Mouse (Mus musculus) MEL (cell line): ENCODE measurements around the gene Tmtc2. TPM values are rescaled to one million over a fixed set of nuclear protein-coding genes. Genes with fewer than 3 reads are reported as not detected.

Experiments used
- DNase-seq: peaks from one replicate; pipeline ENCODE4 v3.0.0; 2011; ENCODE audit warnings: low read depth, low spot score
- H3K27ac ChIP-seq: 2 replicates; pipeline ENCODE4 v1.5.1; 2012; ENCODE audit warnings: low read depth, mild to moderate bottlenecking, control low read depth, low read length, moderate library complexity; ENCODE audit not compliant: control insufficient read depth
- H3K27me3 ChIP-seq, 2 experiments: fragments of 150-350 bp in 1 of 2; sonication (generic) in 1 of 2; 2 replicates each; pipeline ENCODE4 v1.6.1; 2012; ENCODE audit warnings: low read length in 2 of 2, mild to moderate bottlenecking in 2 of 2, improper control_type of control experiment in 1 of 2, moderate library complexity in 1 of 2; ENCODE audit not compliant: insufficient read depth in 2 of 2, control insufficient read depth in 1 of 2
- H3K36me3 ChIP-seq, 2 experiments: 2 replicates each; pipeline ENCODE4 v1.6.1; 2012 to 2014; ENCODE audit warnings: low read length in 2 of 2, improper control_type of control experiment in 1 of 2, inconsistent platforms in 1 of 2, mild to moderate bottlenecking in 1 of 2; ENCODE audit not compliant: insufficient read depth in 2 of 2, control insufficient read depth in 1 of 2
- H3K4me1 ChIP-seq, 2 experiments: fragments of 150-350 bp in 1 of 2; sonication (generic) in 1 of 2; 2 replicates each; pipeline ENCODE4 v1.6.1; 2012; ENCODE audit warnings: low read length in 2 of 2, improper control_type of control experiment in 1 of 2, mild to moderate bottlenecking in 1 of 2; ENCODE audit not compliant: insufficient read depth in 2 of 2, control insufficient read depth in 1 of 2
- H3K4me3 ChIP-seq, 2 experiments: fragments of 150-350 bp in 1 of 2; sonication (generic) in 1 of 2; 2 replicates each; pipeline ENCODE4 v1.5.1; 2012; ENCODE audit warnings: low read depth in 2 of 2, low read length in 2 of 2, mild to moderate bottlenecking in 2 of 2, moderate library complexity in 2 of 2, control low read depth in 1 of 2, improper control_type of control experiment in 1 of 2; ENCODE audit not compliant: control insufficient read depth in 1 of 2, insufficient read depth in 1 of 2
- H3K79me2 ChIP-seq: 2 replicates; pipeline ENCODE4 v1.6.1; 2012; ENCODE audit warnings: mild to moderate bottlenecking, low read length, moderate library complexity; ENCODE audit not compliant: control insufficient read depth, poor library complexity, insufficient read depth
- H3K9ac ChIP-seq: 2 replicates; pipeline ENCODE4 v1.6.1; 2012; ENCODE audit warnings: low read depth, mild to moderate bottlenecking, control low read depth, low read length, moderate library complexity; ENCODE audit not compliant: control insufficient read depth, poor library complexity, severe bottlenecking
- H3K9me3 ChIP-seq: fragments of 150-350 bp; sonication (generic); replicated peaks from 2 replicates; pipeline ENCODE4 v1.6.1; 2012; ENCODE audit warnings: mild to moderate bottlenecking, low read length, improper control_type of control experiment, moderate library complexity; ENCODE audit not compliant: insufficient read depth
- CHD2 ChIP-seq: IDR thresholded peaks from 2 replicates; pipeline ENCODE4 v1.6.1; 2011; ENCODE audit warnings: low read length, improper control_type of control experiment
- CTCF ChIP-seq, 3 experiments: IDR thresholded peaks in 2 of 3; conservative IDR thresholded peaks in 1 of 3; 2 replicates each; pipeline ENCODE4 v1.5.1; 2011 to 2012; ENCODE audit warnings: low read length in 3 of 3, low read depth in 2 of 3, mild to moderate bottlenecking in 2 of 3, improper control_type of control experiment in 1 of 3, inconsistent platforms in 1 of 3, mixed read lengths in 1 of 3, moderate library complexity in 1 of 3; ENCODE audit not compliant: control insufficient read depth in 1 of 3, insufficient read depth in 1 of 3, poor library complexity in 1 of 3, severe bottlenecking in 1 of 3
- ELF1 ChIP-seq: IDR thresholded peaks from 2 replicates; pipeline ENCODE4 v1.6.1; 2014; ENCODE audit warnings: low read depth, mild to moderate bottlenecking, inconsistent platforms, low read length, improper control_type of control experiment, moderate library complexity
- EP300 ChIP-seq, 2 experiments: IDR thresholded peaks; 2 replicates each; pipeline ENCODE4 v1.6.1; 2011; ENCODE audit warnings: improper control_type of control experiment in 2 of 2, low read length in 2 of 2, low read depth in 1 of 2, mild to moderate bottlenecking in 1 of 2
- ETS1 ChIP-seq: IDR thresholded peaks from 2 replicates; pipeline ENCODE4 v1.6.1; 2012; ENCODE audit warnings: low read depth, mild to moderate bottlenecking, inconsistent platforms, low read length, improper control_type of control experiment, moderate library complexity
- GABPA ChIP-seq: IDR thresholded peaks from 2 replicates; pipeline ENCODE4 v1.6.1; 2012; ENCODE audit warnings: low read depth, mild to moderate bottlenecking, inconsistent platforms, low read length, improper control_type of control experiment, moderate library complexity
- HCFC1 ChIP-seq: IDR thresholded peaks from 2 replicates; pipeline ENCODE4 v1.6.1; 2012; ENCODE audit warnings: low read depth, mild to moderate bottlenecking, inconsistent platforms, low read length, improper control_type of control experiment, moderate library complexity
- KAT2A ChIP-seq: conservative IDR thresholded peaks from 2 replicates; pipeline ENCODE4 v1.6.1; 2012; ENCODE audit warnings: low read depth, low read length, improper control_type of control experiment, inconsistent platforms
- MAX ChIP-seq: IDR thresholded peaks from 2 replicates; pipeline ENCODE4 v1.6.1; 2011; ENCODE audit warnings: low read length, improper control_type of control experiment
- MAZ ChIP-seq: IDR thresholded peaks from 2 replicates; pipeline ENCODE4 v1.6.1; 2012; ENCODE audit warnings: low read depth, mild to moderate bottlenecking, inconsistent platforms, low read length, improper control_type of control experiment
- MEF2A ChIP-seq: IDR thresholded peaks from 2 replicates; pipeline ENCODE4 v1.6.1; 2014; ENCODE audit warnings: low read depth, mild to moderate bottlenecking, inconsistent platforms, low read length, improper control_type of control experiment; ENCODE audit not compliant: poor library complexity, insufficient replicate concordance, severe bottlenecking; ENCODE audit errors: extremely low read depth
- MXI1 ChIP-seq: IDR thresholded peaks from 2 replicates; pipeline ENCODE4 v1.6.1; 2011; ENCODE audit warnings: mild to moderate bottlenecking, low read depth, low read length, improper control_type of control experiment
- MYC ChIP-seq: IDR thresholded peaks from 2 replicates; pipeline ENCODE4 v1.6.1; 2011; ENCODE audit warnings: low read depth, mild to moderate bottlenecking, low read length, improper control_type of control experiment, moderate library complexity
- NRF1 ChIP-seq: IDR thresholded peaks from 2 replicates; pipeline ENCODE4 v1.6.1; 2014; ENCODE audit warnings: low read depth, mild to moderate bottlenecking, inconsistent platforms, low read length, improper control_type of control experiment, moderate library complexity; ENCODE audit not compliant: poor library complexity, insufficient read depth, severe bottlenecking
- POLR2A ChIP-seq, 2 experiments: IDR thresholded peaks; 2 replicates each; pipeline ENCODE4 v1.6.1; 2011 to 2012; ENCODE audit warnings: low read length in 2 of 2, mild to moderate bottlenecking in 2 of 2, control low read depth in 1 of 2, improper control_type of control experiment in 1 of 2, low read depth in 1 of 2, moderate library complexity in 1 of 2; ENCODE audit not compliant: control insufficient read depth in 1 of 2, insufficient read depth in 1 of 2, poor library complexity in 1 of 2
- POLR2AphosphoS5 ChIP-seq: IDR thresholded peaks from 2 replicates; pipeline ENCODE4 v1.6.1; 2012; ENCODE audit warnings: low read depth, borderline replicate concordance, mild to moderate bottlenecking, inconsistent platforms, low read length, moderate library complexity, mixed read lengths
- RCOR1 ChIP-seq: IDR thresholded peaks from 2 replicates; pipeline ENCODE4 v1.6.1; 2012; ENCODE audit warnings: low read depth, mild to moderate bottlenecking, inconsistent platforms, low read length, improper control_type of control experiment
- SMC3 ChIP-seq: IDR thresholded peaks from 2 replicates; pipeline ENCODE4 v1.6.1; 2011; ENCODE audit warnings: low read depth, low read length, improper control_type of control experiment
- TCF12 ChIP-seq: IDR thresholded peaks from 2 replicates; pipeline ENCODE4 v1.6.1; 2014; ENCODE audit warnings: low read depth, mild to moderate bottlenecking, inconsistent platforms, low read length, improper control_type of control experiment, moderate library complexity
- USF1 ChIP-seq: IDR thresholded peaks from 2 replicates; pipeline ENCODE4 v1.6.1; 2014; ENCODE audit warnings: low read depth, mild to moderate bottlenecking, inconsistent platforms, low read length, improper control_type of control experiment, moderate library complexity
- ZC3H11A ChIP-seq: IDR thresholded peaks from 2 replicates; pipeline ENCODE4 v1.6.1; 2012; ENCODE audit warnings: low read depth, mild to moderate bottlenecking, inconsistent platforms, low read length, improper control_type of control experiment
- ZKSCAN1 ChIP-seq: IDR thresholded peaks from 2 replicates; pipeline ENCODE4 v1.6.1; 2012; ENCODE audit warnings: low read depth, mild to moderate bottlenecking, inconsistent platforms, low read length, improper control_type of control experiment, moderate library complexity
- ZMIZ1 ChIP-seq: IDR thresholded peaks from 2 replicates; pipeline ENCODE4 v1.6.1; 2012; ENCODE audit warnings: low read depth, mild to moderate bottlenecking, inconsistent platforms, low read length, improper control_type of control experiment, moderate library complexity
- polyA plus RNA-seq, 2 experiments: library from polyadenylated mRNA; stranded (reverse) in 1 of 2; unstranded in 1 of 2; fragments of >175 nt in 1 of 2; fragments of >200 nt in 1 of 2; gene quantifications; 2 replicates each; pipeline versions ENCODE4 v1.2.1 to v1.2.4; 2012; ENCODE audit warnings: low replicate concordance in 2 of 2, low read depth in 1 of 2; ENCODE audit not compliant: insufficient read length in 2 of 2, insufficient read depth in 1 of 2, missing spikeins in 1 of 2
- total RNA-seq: library from RNA; depleted of rRNA; stranded (reverse); fragments of 300-350 nt; gene quantifications from 2 replicates; pipeline ENCODE4 v1.2.3, GENCODE M21; 2012

Tmtc2 gene
- total and polyA plus RNA-seq, 3 experiments, result not detected

DNA sequence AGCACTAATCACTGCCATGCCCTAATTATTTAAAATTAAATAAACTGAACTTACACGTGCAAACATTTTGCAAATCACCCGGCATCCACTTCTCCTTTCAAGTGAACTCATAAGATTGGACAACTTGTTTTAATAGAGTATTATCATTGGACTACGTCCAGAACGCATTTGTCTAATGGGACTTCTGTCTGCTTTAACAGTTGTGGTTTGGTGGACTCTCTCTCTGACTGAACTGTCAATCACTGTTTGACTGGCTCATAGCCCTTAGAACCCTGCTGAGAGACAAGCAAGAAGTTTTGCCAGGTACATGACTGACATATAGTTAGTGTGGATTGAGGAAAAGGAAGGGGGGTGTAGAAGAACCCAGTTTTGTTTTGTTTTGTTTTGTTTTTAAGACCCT lies 190.2 kb downstream of the Tmtc2 start:
- Histone ChIP-seq H3K36me3 (no peaks in the 10 kb centered on the region), H3K9me3 (no peaks in the 10 kb centered on the region), H3K27me3 (no peaks in the 10 kb centered on the region), H3K79me2 (no peaks in the 10 kb centered on the region), H3K4me1 (no peaks in the 10 kb centered on the region), H3K9ac (no peak overlapping the region), H3K4me3 (no peak overlapping the region), H3K27ac (no peak overlapping the region)
- no peak for DNase-seq
- no peak for TF ChIP-seq NRF1
- no peak for TF ChIP-seq KAT2A
- TF ChIP-seq SMC3, result no peak
- no peak for TF ChIP-seq MXI1
- TF ChIP-seq TCF12, result no peak
- no peak for TF ChIP-seq ZKSCAN1
- TF ChIP-seq POLR2AphosphoS5, result no peak
- TF ChIP-seq MAX, result no peak
- no peak for TF ChIP-seq ZC3H11A
- TF ChIP-seq CTCF (IDR thresholded peaks at IDR 0.05 in 2 of 3, conservative IDR thresholded peaks at IDR 0.05 in 1 of 3; ENCODE audit: control insufficient read depth in 1 of 3, insufficient read depth in 1 of 3, low read depth in 2 of 3, low read length in 3 of 3, poor library complexity in 1 of 3, severe bottlenecking in 1 of 3), result no peak
- no peak for TF ChIP-seq HCFC1
- no peak for TF ChIP-seq ELF1

DNA sequence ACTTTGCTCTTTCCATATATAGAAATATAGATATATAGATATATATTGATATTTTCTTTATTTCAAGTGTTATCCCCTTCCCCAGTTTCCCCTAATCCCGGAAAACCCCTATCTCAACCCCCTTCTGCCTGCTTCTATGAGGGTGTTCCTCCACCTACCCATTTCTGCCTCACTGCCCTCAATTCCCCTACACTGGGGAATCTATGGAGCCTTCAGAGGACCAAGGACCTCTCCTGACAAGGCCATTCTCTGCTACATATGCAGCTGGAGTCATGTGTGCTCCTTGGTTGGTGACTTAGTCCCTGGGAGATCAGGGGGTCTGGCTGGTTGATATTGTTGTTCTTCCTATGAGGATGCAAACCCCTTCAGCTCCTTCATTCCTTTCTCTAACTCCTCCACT lies 192.5 kb downstream of the Tmtc2 start:
- no peaks in the 10 kb centered on the region for H3K36me3 ChIP-seq
- no peaks in the 10 kb centered on the region for H3K27me3 ChIP-seq
- no peak overlapping the region for H3K4me3 ChIP-seq
- DNase-seq, result no peak
- H3K9ac ChIP-seq, result no peak overlapping the region
- H3K79me2 ChIP-seq, result no peaks in the 10 kb centered on the region
- TF ChIP-seq POLR2A (IDR thresholded peaks at IDR 0.05; ENCODE audit: control insufficient read depth in 1 of 2, insufficient read depth in 1 of 2, low read depth in 1 of 2, low read length in 2 of 2, poor library complexity in 1 of 2) (no peak), ZMIZ1 (no peak), NRF1 (no peak), MAZ (no peak), RCOR1 (no peak), CTCF (IDR thresholded peaks at IDR 0.05 in 2 of 3, conservative IDR thresholded peaks at IDR 0.05 in 1 of 3; ENCODE audit: control insufficient read depth in 1 of 3, insufficient read depth in 1 of 3, low read depth in 2 of 3, low read length in 3 of 3, poor library complexity in 1 of 3, severe bottlenecking in 1 of 3) (no peak), POLR2AphosphoS5 (no peak), GABPA (no peak), SMC3 (no peak), CHD2 (no peak), MYC (no peak), ETS1 (no peak), MEF2A (no peak), EP300 (IDR thresholded peaks at IDR 0.05; ENCODE audit: low read depth in 1 of 2, low read length in 2 of 2) (no peak), USF1 (no peak), MAX (no peak)
- TF ChIP-seq, all 39 proteins: peak for 0
- Histone ChIP-seq H3K27ac (no peak overlapping the region), H3K9me3 (no peaks in the 10 kb centered on the region), H3K4me1 (no peaks in the 10 kb centered on the region)
